Mouse (Mus musculus) cerebellum, adult 2 months (tissue): ENCODE data around the gene Bcar1.

Experiments
- CTCF ChIP-seq: fragments of 200-500 bp; IDR thresholded peaks from 2 replicates; pipeline ENCODE4 v1.5.1; 2011; ENCODE audit warnings: low read depth, mild to moderate bottlenecking, control low read depth, low read length, moderate library complexity, borderline replicate concordance; ENCODE audit not compliant: insufficient read depth
- POLR2A ChIP-seq: fragments of 200-500 bp; IDR thresholded peaks from 2 replicates; pipeline ENCODE4 v1.6.1; 2011; ENCODE audit warnings: low read length, control low read depth, borderline replicate concordance; ENCODE audit not compliant: insufficient read depth

GRCm38 (mm10) chr8:111771625-111772020 is 28.0 kb upstream of the Bcar1 start:
- TF ChIP-seq POLR2A (no peak), CTCF (no peak)
